Mouse (Mus musculus) G1E (cell line): ENCODE data around the gene H2-M10.4. TPM values are rescaled to one million over a fixed set of nuclear protein-coding genes. Genes with fewer than 3 reads are reported as not detected.

Experiments used
- ATAC-seq: 2 replicates; pipeline ENCODE4 v1.8.0; 2016; ENCODE audit warnings: mild to moderate bottlenecking; ENCODE audit not compliant: insufficient number of reproducible peaks, poor library complexity, low FRiP score, severe bottlenecking; ENCODE audit errors: extremely low read depth
- DNase-seq: peaks from one replicate; pipeline ENCODE4 v3.0.0; 2012; ENCODE audit warnings: low spot score
- H3K27me3 ChIP-seq: 2 replicates; pipeline ENCODE4 v1.6.1; 2012; ENCODE audit warnings: mild to moderate bottlenecking, low read length, inconsistent platforms; ENCODE audit not compliant: insufficient read depth
- H3K36me3 ChIP-seq: replicated peaks from 2 replicates; pipeline ENCODE3; 2012; ENCODE audit warnings: mild to moderate bottlenecking, inconsistent platforms
- H3K4me1 ChIP-seq: 2 replicates; pipeline ENCODE4 v1.6.1; 2012; ENCODE audit warnings: low read depth, low read length, inconsistent platforms, mixed read lengths; ENCODE audit not compliant: insufficient read depth
- H3K4me3 ChIP-seq: 2 replicates; pipeline ENCODE4 v1.5.1; 2012; ENCODE audit warnings: low read depth, mild to moderate bottlenecking, inconsistent platforms, low read length, moderate library complexity, mixed read lengths
- H3K9me3 ChIP-seq: replicated peaks from 2 replicates; pipeline ENCODE4 v1.6.1; 2012; ENCODE audit warnings: inconsistent platforms
- CTCF ChIP-seq: IDR thresholded peaks from 2 replicates; pipeline ENCODE4 v1.5.1; 2012; ENCODE audit warnings: low read depth, low read length, inconsistent platforms, mixed read lengths
- GATA1 ChIP-seq: IDR thresholded peaks from 2 replicates; pipeline ENCODE4 v1.6.1; 2012; ENCODE audit warnings: borderline replicate concordance, low read length, inconsistent platforms, mixed read lengths
- GATA2 ChIP-seq: IDR thresholded peaks from 2 replicates; pipeline ENCODE4 v1.6.1; 2012; ENCODE audit warnings: low read depth, low read length, inconsistent platforms, borderline replicate concordance
- POLR2AphosphoS5 ChIP-seq: IDR thresholded peaks from 2 replicates; pipeline ENCODE4 v1.6.1; 2012; ENCODE audit warnings: low read depth, low read length, inconsistent platforms; ENCODE audit not compliant: insufficient replicate concordance
- TAL1 ChIP-seq: conservative IDR thresholded peaks from 2 replicates; pipeline ENCODE4 v1.6.1; 2012; ENCODE audit warnings: low read depth, low read length, inconsistent platforms, mixed read lengths
- polyA plus RNA-seq: library from polyadenylated mRNA; stranded (reverse); fragments of >175 nt; gene quantifications from 2 replicates; pipeline ENCODE4 v1.2.3, GENCODE M21; 2012
- total RNA-seq, 2 experiments: library from RNA; stranded (forward) in 1 of 2; stranded (reverse) in 1 of 2; fragments of 200-1000 nt in 1 of 2; fragments of >200 nt in 1 of 2; fragmentation: Nextera tagmentation in 1 of 2; gene quantifications; 2 replicates each; pipeline ENCODE4 v1.2.3; 2014 to 2017

Gene H2-M10.4
- total and polyA plus RNA-seq, 3 experiments = not detected

GRCm38 (mm10) chr17:36456260-36456659 lies 5.9 kb downstream of the H2-M10.4 start:
- no peak for ATAC-seq

DNA sequence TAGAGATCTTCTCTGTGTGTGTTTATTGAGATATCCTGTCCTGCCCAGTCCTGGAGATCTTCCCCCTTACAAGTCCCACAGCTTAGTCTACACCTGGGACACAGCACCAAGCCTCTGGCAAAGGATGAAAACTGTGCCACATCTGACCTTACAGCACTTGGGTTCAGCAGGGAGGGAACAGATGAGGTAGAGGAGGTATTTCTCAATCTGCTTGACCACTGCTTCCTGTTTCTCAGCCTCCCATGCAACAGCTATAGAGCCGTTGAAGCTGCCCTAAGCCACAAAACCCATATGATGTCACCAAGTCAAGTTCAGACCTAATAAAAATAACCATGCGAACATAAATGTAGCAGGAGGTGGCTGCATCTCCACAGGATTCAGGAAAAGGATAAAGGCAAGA lies 30.7 kb downstream of the H2-M10.4 start:
- TF ChIP-seq TAL1 (no peak), POLR2AphosphoS5 (no peak), CTCF (no peak), GATA2 (no peak), GATA1 (no peak)
- Histone ChIP-seq H3K4me1 (no peaks in the 10 kb centered on the region), H3K36me3 (no peaks in the 10 kb centered on the region), H3K9me3 (no peaks in the 10 kb centered on the region), H3K27me3 (no peaks in the 10 kb centered on the region), H3K4me3 (no peak overlapping the region)
- ATAC-seq (no peak), DNase-seq (no peak)

More at GRCm38 (mm10) chr17:36456260-36456659, 5.9 kb downstream of the H2-M10.4 start:
- no peaks in the 10 kb centered on the region for H3K9me3 ChIP-seq
- TF ChIP-seq TAL1 = no peak
- TF ChIP-seq GATA2 = no peak
- TF ChIP-seq CTCF = no peak
- TF ChIP-seq POLR2AphosphoS5 = no peak
- TF ChIP-seq GATA1 = no peak
- no peaks in the 10 kb centered on the region for H3K27me3 ChIP-seq
- H3K4me3 ChIP-seq = no peak overlapping the region
- no peaks in the 10 kb centered on the region for H3K36me3 ChIP-seq
- no peak for DNase-seq
- no peaks in the 10 kb centered on the region for H3K4me1 ChIP-seq

GRCm38 (mm10) chr17:36418091-36418754 lies 43.9 kb downstream of the H2-M10.4 start:
- H3K36me3 ChIP-seq = no peaks in the 10 kb centered on the region
- H3K4me1 ChIP-seq = no peaks in the 10 kb centered on the region
- no peak for DNase-seq
- peaks cover 2% of the 10 kb centered on the region; the same call in 1 of the 2 replicates for H3K27me3 ChIP-seq
- ATAC-seq = no peak
- no peak overlapping the region for H3K4me3 ChIP-seq
- H3K9me3 ChIP-seq = no peaks in the 10 kb centered on the region
- TF ChIP-seq CTCF (no peak), POLR2AphosphoS5 (no peak), TAL1 (no peak), GATA2 (no peak), GATA1 (no peak)

- ATAC-seq (no peak), DNase-seq (no peak)
- Histone ChIP-seq H3K4me1 (no peaks in the 10 kb centered on the region), H3K27me3 (peaks cover 2% of the 10 kb centered on the region; the same call in 1 of the 2 replicates), H3K9me3 (no peaks in the 10 kb centered on the region), H3K36me3 (no peaks in the 10 kb centered on the region), H3K4me3 (no peak overlapping the region)
- no peak for TF ChIP-seq GATA2
These were observed 44.7 kb downstream of the H2-M10.4 start for GRCm38 (mm10) chr17:36417416-36417815.

GRCm38 (mm10) chr17:36415407-36415806 lies 46.7 kb downstream of the H2-M10.4 start:
- no peaks in the 10 kb centered on the region for H3K4me1 ChIP-seq
- DNase-seq = no peak
- H3K9me3 ChIP-seq = no peaks in the 10 kb centered on the region
- H3K36me3 ChIP-seq = no peaks in the 10 kb centered on the region
- no peak overlapping the region for H3K4me3 ChIP-seq
- H3K27me3 ChIP-seq = no peaks in the 10 kb centered on the region
- ATAC-seq = no peak
- no peak for TF ChIP-seq POLR2AphosphoS5
- TF ChIP-seq CTCF = no peak
- no peak for TF ChIP-seq GATA1
- no peak for TF ChIP-seq TAL1
- no peak for TF ChIP-seq GATA2

GRCm38 (mm10) chr17:36414361-36414760 lies 47.8 kb downstream of the H2-M10.4 start:
- no peaks in the 10 kb centered on the region for H3K4me1 ChIP-seq
- H3K27me3 ChIP-seq = no peaks in the 10 kb centered on the region
- DNase-seq = no peak
- no peak for ATAC-seq
- no peaks in the 10 kb centered on the region for H3K9me3 ChIP-seq
- H3K4me3 ChIP-seq = no peak overlapping the region
- TF ChIP-seq GATA1 (no peak), GATA2 (no peak)
- H3K36me3 ChIP-seq = no peaks in the 10 kb centered on the region

Other genes starting within 250 kb of the H2-M10.4 start
- gene Rpp21, start 204.3 kb downstream of the H2-M10.4 start, total RNA-seq (2014; fragmentation: Nextera tagmentation) = 67.4 and 115 TPM in 2 replicates
- gene Rpp21, start 204.3 kb downstream of the H2-M10.4 start, total RNA-seq (2017) = 63.9 and 79.2 TPM in 2 replicates
- gene Rpp21, start 204.3 kb downstream of the H2-M10.4 start, polyA plus RNA-seq = 71.3 and 86.9 TPM in 2 replicates
- 17.5 and 17.7 TPM in 2 replicates for gene Trim39, start 190.1 kb downstream of the H2-M10.4 start, total RNA-seq (2014; fragmentation: Nextera tagmentation)
- 14.9 and 17.8 TPM in 2 replicates for gene Trim39, start 190.1 kb downstream of the H2-M10.4 start, total RNA-seq (2017)
- gene Trim39, start 190.1 kb downstream of the H2-M10.4 start, polyA plus RNA-seq = 5.5 and 6.8 TPM in 2 replicates
- not detected in 2 replicates for gene H2-M10.2, start 175.8 kb downstream of the H2-M10.4 start, total RNA-seq (2014; fragmentation: Nextera tagmentation)
- gene H2-M10.2, start 175.8 kb downstream of the H2-M10.4 start, total RNA-seq (2017) = not detected in 2 replicates
- not detected in 2 replicates for gene H2-M10.2, start 175.8 kb downstream of the H2-M10.4 start, polyA plus RNA-seq
- gene H2-M10.1, start 136.2 kb downstream of the H2-M10.4 start, total RNA-seq (2014; fragmentation: Nextera tagmentation) = not detected in 2 replicates
- not detected in 2 replicates for gene H2-M10.1, start 136.2 kb downstream of the H2-M10.4 start, total RNA-seq (2017)
- gene H2-M10.1, start 136.2 kb downstream of the H2-M10.4 start, polyA plus RNA-seq = not detected in 2 replicates
- not detected in 2 replicates for gene H2-M10.3, start 93.9 kb downstream of the H2-M10.4 start, total RNA-seq (2014; fragmentation: Nextera tagmentation)
- gene H2-M10.3, start 93.9 kb downstream of the H2-M10.4 start, total RNA-seq (2017) = 0.16 TPM in 1 of 2 replicates, not detected in the other
- not detected in 2 replicates for gene H2-M10.3, start 93.9 kb downstream of the H2-M10.4 start, polyA plus RNA-seq
- not detected in 2 replicates for gene H2-M11, start 84.7 kb upstream of the H2-M10.4 start, total RNA-seq (2014; fragmentation: Nextera tagmentation)
- not detected in 2 replicates for gene H2-M11, start 84.7 kb upstream of the H2-M10.4 start, total RNA-seq (2017)
- gene H2-M11, start 84.7 kb upstream of the H2-M10.4 start, polyA plus RNA-seq = not detected in 2 replicates
- not detected in 2 replicates for gene H2-M9, start 180.3 kb upstream of the H2-M10.4 start, total RNA-seq (2014; fragmentation: Nextera tagmentation)
- 0.12 and 0.27 TPM in 2 replicates for gene H2-M9, start 180.3 kb upstream of the H2-M10.4 start, total RNA-seq (2017)
- gene H2-M9, start 180.3 kb upstream of the H2-M10.4 start, polyA plus RNA-seq = not detected in 2 replicates
- not detected in 2 replicates for gene H2-M1, start 209.9 kb upstream of the H2-M10.4 start, total RNA-seq (2014; fragmentation: Nextera tagmentation)
- 0.16 TPM in 1 of 2 replicates, not detected in the other for gene H2-M1, start 209.9 kb upstream of the H2-M10.4 start, total RNA-seq (2017)
- gene H2-M1, start 209.9 kb upstream of the H2-M10.4 start, polyA plus RNA-seq = not detected in 2 replicates